Mouse (Mus musculus): ENCODE data around the gene Gm32742. TPM values are rescaled to one million over a fixed set of nuclear protein-coding genes. Genes with fewer than 3 reads are reported as not detected.

Gene Gm32742
- total RNA-seq, 2 experiments from 2014 or later, result not detected

Small RNA genes lying within 50 kb of the gene (microRNA-seq; reads per million reads assigned to microRNA genes)
- gene Mir34b (10.8 to 14.9 reads per million in 2 experiments), gene Mir34c (233 to 442 reads per million in 2 experiments)

Other genes starting within 250 kb of the Gm32742 start
- 10 to 100 TPM; 36.0 to 38.3 TPM for gene Sik2, start 156.4 kb downstream of the Gm32742 start, total RNA-seq (2021)
- not detected for gene Btg4, start 104.6 kb downstream of the Gm32742 start, total RNA-seq (2021)
- gene Layn, start 88.4 kb downstream of the Gm32742 start, total RNA-seq (2021), result 1 to 10 TPM; 5.6 to 6.9 TPM
- not detected for gene 4833427G06Rik, start 63.4 kb downstream of the Gm32742 start, total RNA-seq (2021)
- gene Pou2af1, start 48.2 kb upstream of the Gm32742 start, total RNA-seq (2021), result under 1 TPM in 1 of 2 experiments, not detected in 1; 0.10 TPM
- gene Colca2, start 113.1 kb upstream of the Gm32742 start, total RNA-seq (2021), result 1 to 10 TPM in 1 of 2 experiments, under 1 TPM in 1; 0.57 to 1.2 TPM
- not detected for gene 1810046K07Rik, start 163.4 kb upstream of the Gm32742 start, total RNA-seq (2021)

Data from layer of hippocampus, postnatal 25 days (tissue).